Mouse (Mus musculus) heart, adult 2 months (tissue): ENCODE measurements around the gene Hsh2d.

Experiments used
- CTCF ChIP-seq: fragments of 200-600 bp; IDR thresholded peaks from 2 replicates; pipeline ENCODE4 v1.8.1; 2022; ENCODE audit warnings: antibody characterized with exemption, mild to moderate bottlenecking, moderate library complexity
- EP300 ChIP-seq: fragments of 200-500 bp; IDR thresholded peaks from 2 replicates; pipeline ENCODE4 v1.6.1; 2011; ENCODE audit warnings: low read depth, low read length, control low read depth; ENCODE audit not compliant: insufficient read depth

GRCm38 (mm10) chr8:72222656-72223055 is 33.2 kb downstream of the Hsh2d start:
- TF ChIP-seq CTCF (no peak), EP300 (no peak)
